Mouse (Mus musculus): Measurements from ENCODE around the gene Fam57b.

- TF ChIP-seq CTCF (IDR thresholded peaks at IDR 0.05; ENCODE audit: extremely low read depth, insufficient read depth, low read length) (no peak), POLR2A (IDR thresholded peaks at IDR 0.05; ENCODE audit: extremely low read depth, insufficient read depth, low read length) (no peak)
These were observed 27.9 kb downstream of the Fam57b start for GRCm38 (mm10) chr7:126825403-126825802.
